Mouse (Mus musculus) layer of hippocampus, postnatal 10 days (tissue): ENCODE data around the gene Sinhcaf. TPM values are rescaled to one million over a fixed set of nuclear protein-coding genes. Genes with fewer than 3 reads are reported as not detected.

Source experiments
- DNase-seq, 2 experiments: peaks; one replicate each; pipeline ENCODE4 v3.0.0; 2021; ENCODE audit warnings: low spot score in 2 of 2
- total RNA-seq, 2 experiments: library from RNA; stranded (reverse); gene quantifications; 2 replicates each; pipeline ENCODE4 v1.2.3; 2021

Gene Sinhcaf
- total RNA-seq, 2 experiments from 2014 or later: 9.3 to 10.5 TPM

DNA sequence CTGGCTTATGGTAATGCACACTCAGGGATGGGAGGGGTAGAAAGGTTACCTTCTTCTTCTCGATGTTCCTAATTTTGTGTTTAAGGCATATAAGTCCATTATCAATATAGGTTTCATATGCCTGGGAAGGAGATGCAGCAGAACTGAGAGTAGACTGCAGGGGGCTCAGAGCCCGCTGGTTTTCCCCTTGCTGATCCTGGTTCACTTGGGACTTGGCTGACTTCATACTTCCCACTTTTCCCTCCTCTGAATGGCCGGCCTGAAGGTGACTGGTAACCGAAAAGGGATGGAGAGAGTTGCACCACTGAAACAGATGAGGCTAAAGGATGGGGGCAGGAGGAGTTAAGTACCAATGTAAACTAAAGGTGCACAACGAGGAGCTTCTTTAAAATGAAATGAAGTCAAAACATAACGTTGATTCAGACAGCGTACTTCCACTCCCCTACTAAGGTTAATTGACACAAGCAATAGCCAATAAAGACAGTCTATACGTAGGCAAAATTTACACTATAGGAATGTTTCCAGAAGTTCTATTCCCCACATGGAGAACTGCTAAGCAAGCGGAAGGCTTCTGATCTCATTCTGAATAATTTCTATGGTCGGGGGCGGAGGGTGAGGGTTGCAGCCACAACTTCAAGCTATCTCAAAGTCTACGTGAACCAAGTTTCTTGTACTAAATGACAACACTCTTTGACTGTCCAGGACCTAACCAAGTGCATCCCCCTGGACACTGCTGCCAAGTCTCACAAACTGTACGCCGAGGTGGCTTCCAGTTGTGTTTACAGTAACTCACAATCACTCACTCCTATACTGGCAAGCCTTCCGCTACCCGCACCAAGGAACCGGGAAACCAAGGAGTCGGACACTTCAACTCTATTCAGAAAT, 51.1 kb downstream of the Sinhcaf start:
- DNase-seq: no peak

DNA sequence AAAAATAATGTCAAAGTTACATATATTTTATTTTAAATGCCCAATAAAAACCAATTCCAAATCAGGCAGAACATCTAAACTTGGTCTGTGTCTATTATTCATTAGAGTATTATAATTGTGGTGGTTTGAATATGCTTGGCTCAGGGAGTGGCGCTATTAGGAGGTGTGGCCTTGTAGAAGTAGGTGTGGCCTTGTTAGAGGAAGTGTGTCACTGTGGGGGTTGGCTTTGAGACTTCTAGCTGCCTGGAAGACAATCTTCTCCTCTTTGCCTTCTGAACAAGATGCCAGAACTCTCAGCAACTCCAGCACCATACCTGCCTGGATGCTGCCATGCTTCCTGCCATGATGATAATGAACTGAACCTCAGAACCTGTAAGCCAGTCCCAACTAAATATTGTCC, 72.4 kb downstream of the Sinhcaf start:
- DNase-seq: no peak

Other genes with a start within 250 kb of the Sinhcaf start
- 10 to 100 TPM; 34.0 to 35.5 TPM for gene Ipo8, start 115.0 kb downstream of the Sinhcaf start, total RNA-seq
- 1 to 10 TPM; 9.5 to 9.9 TPM for gene Caprin2, start 50.2 kb downstream of the Sinhcaf start, total RNA-seq
- gene Dennd5b, start 155.2 kb upstream of the Sinhcaf start, total RNA-seq: 10 to 100 TPM; 35.5 to 40.6 TPM
- not detected for gene Gm10203, start 183.7 kb upstream of the Sinhcaf start, total RNA-seq
- gene Etfbkmt, start 193.4 kb upstream of the Sinhcaf start, total RNA-seq: 1 to 10 TPM; 2.6 to 3.3 TPM
- 10 to 100 TPM; 39.8 to 41.7 TPM for gene Amn1, start 242.2 kb upstream of the Sinhcaf start, total RNA-seq